Mouse (Mus musculus): ENCODE results near the gene Psmc5. TPM values are rescaled to one million over a fixed set of nuclear protein-coding genes. Genes with fewer than 3 reads are reported as not detected.

Psmc5 gene
- total RNA-seq, 2 experiments from 2014 or later: 211 to 215 TPM

- DNase-seq (ENCODE audit: low spot score in 2 of 2): no peak
These were observed 49.6 kb downstream of the Psmc5 start for GRCm38 (mm10) chr11:106305348-106306064.

GRCm38 (mm10) chr11:106306065-106306385 lies 50.1 kb downstream of the Psmc5 start:
- no peak for DNase-seq (ENCODE audit: low spot score in 2 of 2)

- DNase-seq (ENCODE audit: low spot score in 2 of 2): no peak
These were observed 50.8 kb downstream of the Psmc5 start for GRCm38 (mm10) chr11:106306758-106307157.

- DNase-seq (ENCODE audit: low spot score in 2 of 2): no peak
These were observed 51.5 kb downstream of the Psmc5 start for GRCm38 (mm10) chr11:106307432-106307831.

- no peak for DNase-seq (ENCODE audit: low spot score in 2 of 2)
These were observed 52.2 kb downstream of the Psmc5 start for GRCm38 (mm10) chr11:106308162-106308561.

- no peak for DNase-seq (ENCODE audit: low spot score in 2 of 2)
These were observed 54.2 kb downstream of the Psmc5 start for GRCm38 (mm10) chr11:106310123-106310522.

Other genes with a start within 250 kb of the Psmc5 start
- 1 to 10 TPM; 2.1 to 2.6 TPM for gene Kcnh6, start 248.0 kb upstream of the Psmc5 start, total RNA-seq (2021)
- gene Dcaf7, start 219.3 kb upstream of the Psmc5 start, total RNA-seq (2021): 100 to 1,000 TPM; 128 to 138 TPM
- gene Taco1, start 190.1 kb upstream of the Psmc5 start, total RNA-seq (2021): 10 to 100 TPM; 17.9 to 19.7 TPM
- gene Map3k3, start 171.5 kb upstream of the Psmc5 start, total RNA-seq (2021): 10 to 100 TPM; 30.7 to 31.0 TPM
- gene Gm10840, start 95.3 kb upstream of the Psmc5 start, total RNA-seq (2021): 1 to 10 TPM in 1 of 2 experiments, not detected in 1; 1.6 TPM
- gene Limd2, start 95.3 kb upstream of the Psmc5 start, total RNA-seq (2021): 10 to 100 TPM; 94.9 to 97.0 TPM
- 10 to 100 TPM; 24.8 to 29.8 TPM for gene Strada, start 54.0 kb upstream of the Psmc5 start, total RNA-seq (2021)
- gene Ccdc47, start 39.8 kb upstream of the Psmc5 start, total RNA-seq (2021): 10 to 100 TPM; 84.2 to 91.5 TPM
- 10 to 100 TPM; 64.4 to 68.0 TPM for gene Ddx42, start 39.2 kb upstream of the Psmc5 start, total RNA-seq (2021)
- gene Ftsj3, start 75 bp upstream of the Psmc5 start, total RNA-seq (2021): 10 to 100 TPM; 25.9 to 26.9 TPM
- gene Smarcd2, start 16.8 kb downstream of the Psmc5 start, total RNA-seq (2021): 10 to 100 TPM; 16.6 to 16.9 TPM
- gene Tcam1, start 20.5 kb downstream of the Psmc5 start, total RNA-seq (2021): under 1 TPM in 1 of 2 experiments, not detected in 1; 0.12 TPM
- gene Gh, start 45.7 kb downstream of the Psmc5 start, total RNA-seq (2021): not detected
- not detected for gene Cd79b, start 58.6 kb downstream of the Psmc5 start, total RNA-seq (2021)
- not detected for gene Scn4a, start 97.1 kb downstream of the Psmc5 start, total RNA-seq (2021)
- not detected for gene Prr29, start 109.3 kb downstream of the Psmc5 start, total RNA-seq (2021)
- gene Icam2, start 131.9 kb downstream of the Psmc5 start, total RNA-seq (2021): 1 to 10 TPM; 2.9 to 5.7 TPM
- gene Ern1, start 231.7 kb downstream of the Psmc5 start, total RNA-seq (2021): 1 to 10 TPM; 9.2 to 9.3 TPM

All from left cerebral cortex, adult 18-20 months (tissue).